Mouse (Mus musculus) kidney, adult 2 months (tissue): ENCODE measurements at regions not wholly inside any gene's neighbourhood (a gene's known extent, or its start where the extent isn't known, plus 50 kb on each side); places are given as distances from the start of the nearest gene placed in this dataset.

Experiments used
- CTCF ChIP-seq: fragments of 200-500 bp; conservative IDR thresholded peaks from 2 replicates; pipeline ENCODE4 v1.5.1; 2011; ENCODE audit warnings: low read depth, mild to moderate bottlenecking, control low read depth, low read length, moderate library complexity, mixed read lengths; ENCODE audit not compliant: insufficient read depth, insufficient read length
- POLR2A ChIP-seq: fragments of 200-500 bp; IDR thresholded peaks from one replicate; pipeline ENCODE4 v1.6.1; 2011; ENCODE audit warnings: low read depth, low read length, control low read depth

DNA sequence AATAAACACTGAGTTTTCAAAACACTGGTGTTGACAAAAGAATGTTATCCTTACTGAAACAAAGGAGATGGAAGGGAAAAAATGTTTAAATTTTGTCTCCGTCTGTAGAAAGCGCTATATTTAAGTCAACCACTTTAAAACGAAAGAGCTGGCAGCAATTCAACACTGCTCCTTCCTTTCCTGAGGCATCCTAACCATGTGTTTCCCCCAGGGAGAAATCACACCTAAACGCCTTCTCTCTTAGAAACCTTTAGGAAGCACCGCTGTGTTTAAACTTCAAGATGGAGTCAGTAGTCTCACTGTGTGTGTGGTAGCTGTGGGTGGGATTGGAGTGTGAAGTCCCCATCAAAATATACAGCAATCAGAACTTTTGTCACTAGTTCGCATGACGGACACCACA, 268.6 kb upstream of the Intu start:
- TF ChIP-seq POLR2A (no peak), CTCF (no peak)
